19 mouse cellular contexts compared by ENCODE assay signal in genomic region chr3:109164088-109164487, GRCm38 (mm10).
"Had no signal": no experiment of that assay in that cellular context is flagged by ENCODE, and none has a peak within 500 bp of the region (broad histone marks: within the 10 kb centered on the region; RNA-seq: fewer than 3 reads in every experiment).

No protein-coding gene starts in this region.

- H3K9ac ChIP-seq: kidney, embryonic 15.5 days; limb, embryonic 12.5 days; limb, embryonic 15.5 days; liver, embryonic 14.5 days; liver, postnatal 0 days; lung, embryonic 14.5 days; midbrain, embryonic 12.5 days; midbrain, embryonic 15.5 days had no signal

- H3K4me1 ChIP-seq: kidney, embryonic 15.5 days; limb, embryonic 12.5 days; limb, embryonic 15.5 days; midbrain, embryonic 12.5 days; midbrain, embryonic 15.5 days had no signal

- H3K9me3 ChIP-seq: kidney, embryonic 15.5 days; limb, embryonic 12.5 days; limb, embryonic 15.5 days; megakaryocyte, embryonic 14.5 days; midbrain, embryonic 12.5 days; midbrain, embryonic 15.5 days had no signal

- H3K27me3 ChIP-seq: kidney, embryonic 15.5 days; limb, embryonic 12.5 days; limb, embryonic 15.5 days; midbrain, embryonic 12.5 days; midbrain, embryonic 15.5 days had no signal

- H3K27ac ChIP-seq: kidney, embryonic 15.5 days; limb, embryonic 12.5 days; limb, embryonic 15.5 days; liver, embryonic 14.5 days; macrophage; midbrain, embryonic 12.5 days; midbrain, embryonic 15.5 days had no signal

- ATAC-seq: liver, postnatal 0 days; lung, postnatal 0 days; midbrain, embryonic 15.5 days had no signal

- DNase-seq: kidney, adult 11 months; kidney, adult 8-10 months; kidney, postnatal 10 days; kidney, postnatal 4 days; layer of hippocampus, adult 9-11 months; liver, postnatal 0 days; thymus, adult 18-20 months; thymus, postnatal 36 days had no signal

- H3K36me3 ChIP-seq: midbrain, embryonic 15.5 days had no signal

- H3K4me2 ChIP-seq: kidney, embryonic 15.5 days; limb, embryonic 12.5 days; limb, embryonic 15.5 days; liver, embryonic 11.5 days; lung, embryonic 14.5 days; midbrain, embryonic 12.5 days; midbrain, embryonic 15.5 days had no signal

- H3K4me3 ChIP-seq: kidney, embryonic 15.5 days; limb, embryonic 12.5 days; limb, embryonic 15.5 days; megakaryocyte, embryonic 14.5 days; midbrain, embryonic 12.5 days; midbrain, embryonic 15.5 days had no signal
